Mouse (Mus musculus): ENCODE data around the gene Slc35d2.

Gene Slc35d2

GRCm38 (mm10) chr13:64049535-64049934 lies 79.6 kb downstream of the Slc35d2 start:
- DNase-seq = no peak

- no peak for DNase-seq
These were observed 80.7 kb downstream of the Slc35d2 start for GRCm38 (mm10) chr13:64048467-64048866.
